Mouse (Mus musculus) splenic B cell, adult 2 months (primary cell): Measurements from ENCODE around the gene Cfap74.
"Not testable (repeated sequence)": the region's sequence is repeated elsewhere in the genome, so short reads cannot be mapped to it uniquely, and the experiment has no call there.

ENCODE experiments used
- DNase-seq: peaks from one replicate; pipeline ENCODE4 v3.0.0-alpha.2; 2011; ENCODE audit warnings: low read depth, low spot score
- H3K27me3 ChIP-seq: 2 replicates; pipeline ENCODE4 v1.6.1; 2012; ENCODE audit warnings: mild to moderate bottlenecking, low read length, moderate library complexity, mixed read lengths; ENCODE audit not compliant: control insufficient read depth, poor library complexity, insufficient read depth, severe bottlenecking
- H3K36me3 ChIP-seq: 2 replicates; pipeline ENCODE4 v1.6.1; 2012; ENCODE audit warnings: mild to moderate bottlenecking, low read length, moderate library complexity, mixed read lengths; ENCODE audit not compliant: control insufficient read depth, poor library complexity, insufficient read depth, severe bottlenecking

The Cfap74 gene

DNA sequence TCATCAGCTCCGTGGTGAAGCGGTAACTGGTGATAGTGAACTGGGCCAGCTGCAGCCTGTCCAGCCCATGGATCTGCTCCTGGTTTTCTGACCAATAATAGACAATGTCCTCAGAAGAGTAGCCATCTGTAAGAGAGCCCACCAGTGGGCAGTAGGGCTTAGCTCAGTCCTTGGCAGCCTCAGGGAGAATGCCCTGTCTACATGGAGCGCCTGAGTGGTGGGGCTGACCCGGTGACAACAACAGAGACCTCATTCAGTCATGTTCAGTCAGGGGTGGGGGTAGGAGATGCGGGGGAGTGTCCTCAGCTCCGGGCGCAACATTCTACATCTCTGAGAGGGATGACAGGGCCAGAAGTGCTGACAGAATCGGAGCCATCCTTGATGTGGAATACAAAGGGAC lies 21.8 kb upstream of the Cfap74 start:
- Histone ChIP-seq H3K27me3 (no peaks in the 10 kb centered on the region), H3K36me3 (no peaks in the 10 kb centered on the region)
- DNase-seq, result no peak

DNA sequence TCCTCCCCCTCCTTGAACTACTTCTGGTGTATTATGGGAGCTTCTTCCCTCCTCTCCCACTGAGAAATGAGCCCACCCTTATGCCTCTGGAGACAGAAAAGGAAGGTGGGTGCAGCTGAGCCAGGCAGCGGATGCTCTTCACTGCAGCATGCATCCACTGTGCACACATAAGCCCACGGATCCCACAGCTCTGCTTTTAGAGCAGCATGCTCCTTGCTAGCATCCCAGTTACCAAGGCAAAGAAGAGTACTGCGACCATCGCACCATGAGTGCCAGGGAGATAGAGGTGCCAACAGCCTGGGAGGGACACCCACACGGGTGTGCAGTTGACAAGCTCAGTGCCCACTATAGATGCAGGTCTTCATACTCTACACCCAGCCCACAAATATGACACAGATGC lies 13.5 kb upstream of the Cfap74 start:
- no peaks in the 10 kb centered on the region for H3K36me3 ChIP-seq
- H3K27me3 ChIP-seq, result no peaks in the 10 kb centered on the region
- no peak for DNase-seq

DNA sequence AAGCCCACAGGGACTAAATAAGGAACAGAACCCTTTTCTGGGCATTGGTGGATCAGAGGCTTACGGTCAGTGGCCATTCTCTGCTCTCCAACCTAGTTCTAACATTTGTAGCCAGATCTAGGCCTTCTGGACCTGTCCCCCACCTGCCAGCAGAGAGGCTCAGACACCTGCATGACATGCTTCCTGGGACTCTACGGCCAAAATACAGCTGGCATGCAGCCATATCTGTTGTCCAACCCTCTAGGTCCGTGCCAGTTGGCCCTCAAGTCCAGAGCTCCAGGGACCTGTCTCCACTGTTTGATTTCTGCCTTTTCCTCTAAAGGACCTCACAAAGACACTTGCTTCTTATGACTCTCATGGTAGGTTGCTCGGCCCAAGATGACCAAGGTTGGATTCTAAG lies 12.2 kb upstream of the Cfap74 start:
- DNase-seq, result no peak
- H3K27me3 ChIP-seq, result no peaks in the 10 kb centered on the region
- H3K36me3 ChIP-seq, result no peaks in the 10 kb centered on the region

DNA sequence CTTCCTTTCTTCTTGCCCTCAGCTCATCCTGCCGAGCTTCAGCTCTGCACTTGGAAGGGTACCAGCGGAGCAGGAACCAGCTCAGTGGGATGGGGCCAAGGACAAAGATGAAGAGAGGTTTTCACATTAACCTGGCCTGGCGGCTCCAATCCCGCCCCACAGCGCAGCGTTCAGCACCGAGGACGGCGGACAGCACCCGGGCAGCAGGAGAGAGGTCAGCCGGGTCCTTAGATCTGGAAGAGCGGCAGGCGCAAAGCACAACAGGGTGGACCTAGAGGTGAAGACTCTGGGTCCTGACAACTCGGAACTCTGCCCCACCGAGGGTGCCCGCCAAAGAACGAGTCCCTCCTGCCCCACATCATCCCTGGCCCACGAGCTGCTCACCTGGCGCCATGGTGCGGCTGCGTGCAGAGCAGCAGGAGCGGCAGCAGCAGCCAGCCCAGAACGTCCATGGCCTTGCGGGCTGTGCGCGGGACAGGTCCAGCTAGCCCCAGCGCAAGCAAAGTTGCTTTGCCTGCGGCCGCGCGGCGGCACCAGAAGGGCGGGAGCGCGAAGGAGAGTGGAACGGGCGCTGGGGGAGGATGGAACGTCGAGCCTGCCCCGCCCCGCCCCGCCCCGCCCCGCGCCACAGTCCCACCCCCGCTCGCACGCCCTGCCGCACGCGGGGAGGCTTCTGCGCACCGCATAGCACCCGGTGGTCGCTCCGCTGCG lies 11.3 kb upstream of the Cfap74 start, which contains the start of gene Gabrd:
Gene Gabrd, minus strand, starts transcription at position 602 of the 711 bp plus-strand sequence.
- no peaks in the 10 kb centered on the region for H3K36me3 ChIP-seq
- no peaks in the 10 kb centered on the region for H3K27me3 ChIP-seq
- no peak for DNase-seq

DNA sequence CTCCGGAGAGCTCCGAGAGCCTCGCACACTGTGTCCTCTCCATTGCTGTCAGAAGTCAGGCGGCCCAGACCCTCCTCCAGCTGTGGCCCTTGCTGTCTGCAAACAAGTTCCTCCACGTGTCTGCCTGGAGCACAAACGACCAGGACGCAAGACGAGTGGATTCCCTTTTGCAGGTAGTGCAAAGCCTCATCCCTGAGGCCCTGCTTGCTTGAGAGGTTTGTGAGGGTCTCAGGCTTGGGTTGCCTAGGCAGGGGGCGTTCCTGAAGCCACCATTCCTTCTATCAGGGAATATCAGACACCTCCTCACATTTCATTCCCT lies 10.8 kb upstream of the Cfap74 start:
- Histone ChIP-seq H3K27me3 (no peaks in the 10 kb centered on the region), H3K36me3 (no peaks in the 10 kb centered on the region)
- DNase-seq, result no peak

DNA sequence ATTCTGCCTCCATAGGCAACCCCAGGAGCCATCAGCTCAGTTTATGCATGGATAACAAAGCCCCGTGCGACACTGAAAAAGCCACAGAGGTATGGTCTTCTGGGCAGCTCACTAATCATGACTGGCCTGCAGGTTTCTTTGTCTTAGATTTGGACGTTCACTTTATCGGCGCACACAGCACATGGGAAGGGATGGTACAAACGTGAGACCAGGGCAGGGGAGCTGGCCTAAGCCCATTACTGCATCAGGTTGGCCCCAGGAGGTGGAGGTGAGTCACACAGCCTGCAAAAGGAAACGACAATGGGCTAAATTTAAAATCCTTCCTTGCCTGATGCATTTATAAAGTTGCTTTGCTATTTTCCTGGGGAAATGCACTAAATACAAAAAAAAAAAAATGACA lies 7.9 kb upstream of the Cfap74 start:
- DNase-seq, result no peak
- Histone ChIP-seq H3K27me3 (no peaks in the 10 kb centered on the region), H3K36me3 (no peaks in the 10 kb centered on the region)

DNA sequence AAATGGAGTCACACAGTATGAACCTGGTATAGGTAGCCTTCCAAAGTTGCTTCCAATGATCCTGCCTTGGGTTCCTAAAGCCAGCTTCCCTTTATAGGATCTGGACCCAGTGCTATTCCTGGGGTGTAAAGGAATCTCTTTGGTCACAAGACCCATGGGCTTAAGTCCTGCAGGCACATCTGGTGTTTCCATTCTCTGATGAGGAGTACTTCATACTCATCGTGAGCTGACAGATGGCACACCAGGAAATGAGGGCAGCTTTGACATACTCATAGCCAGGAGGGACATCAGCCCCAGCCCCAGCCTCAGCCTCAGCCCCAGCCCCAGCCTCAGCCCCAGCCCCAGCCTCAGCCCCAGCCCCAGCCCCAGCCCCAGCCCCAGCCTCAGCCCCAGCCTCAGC lies 6.5 kb upstream of the Cfap74 start:
- no peak for DNase-seq
- Histone ChIP-seq H3K36me3 (no peaks in the 10 kb centered on the region), H3K27me3 (no peaks in the 10 kb centered on the region)

DNA sequence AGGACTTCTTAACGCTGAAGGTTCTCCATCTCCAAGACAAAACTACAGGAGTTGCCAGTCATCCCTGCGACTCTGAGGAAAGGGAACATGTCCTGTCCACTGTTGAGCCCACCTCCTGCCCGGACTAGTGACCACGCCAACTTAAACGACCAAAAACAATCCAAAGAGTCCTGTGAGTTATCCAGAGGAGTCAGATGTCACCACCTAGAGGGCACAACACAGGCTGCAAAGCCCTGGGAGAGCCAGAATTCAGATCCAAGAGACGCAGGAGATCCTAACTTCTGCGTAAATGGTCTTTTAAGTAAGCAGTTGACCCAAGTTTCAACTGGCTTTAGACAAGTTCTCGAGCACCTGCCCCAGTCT lies 314 bp upstream of the Cfap74 start:
- H3K27me3 ChIP-seq, result no peaks in the 10 kb centered on the region
- H3K36me3 ChIP-seq, result no peaks in the 10 kb centered on the region
- DNase-seq, result no peak

DNA sequence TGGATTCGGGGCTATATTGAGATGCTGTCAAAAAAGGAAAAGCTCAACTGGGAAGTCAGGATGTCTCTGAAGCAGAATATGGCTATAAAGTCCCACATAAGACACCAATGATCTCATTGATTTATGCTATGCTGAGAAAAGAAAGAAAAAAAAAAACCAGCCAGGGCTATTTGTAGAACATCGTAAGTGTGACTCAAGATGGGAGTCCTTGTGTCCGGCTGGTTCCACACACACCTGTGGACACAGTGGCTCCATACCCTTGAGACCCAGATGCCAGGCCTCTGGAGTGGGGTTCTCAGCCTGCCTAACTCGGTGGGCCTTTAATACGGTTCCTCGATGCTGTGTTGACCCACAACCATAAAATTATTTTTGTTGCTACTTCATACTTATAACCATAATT lies 3.1 kb downstream of the Cfap74 start:
- Histone ChIP-seq H3K27me3 (no peaks in the 10 kb centered on the region), H3K36me3 (no peaks in the 10 kb centered on the region)
- DNase-seq, result no peak

DNA sequence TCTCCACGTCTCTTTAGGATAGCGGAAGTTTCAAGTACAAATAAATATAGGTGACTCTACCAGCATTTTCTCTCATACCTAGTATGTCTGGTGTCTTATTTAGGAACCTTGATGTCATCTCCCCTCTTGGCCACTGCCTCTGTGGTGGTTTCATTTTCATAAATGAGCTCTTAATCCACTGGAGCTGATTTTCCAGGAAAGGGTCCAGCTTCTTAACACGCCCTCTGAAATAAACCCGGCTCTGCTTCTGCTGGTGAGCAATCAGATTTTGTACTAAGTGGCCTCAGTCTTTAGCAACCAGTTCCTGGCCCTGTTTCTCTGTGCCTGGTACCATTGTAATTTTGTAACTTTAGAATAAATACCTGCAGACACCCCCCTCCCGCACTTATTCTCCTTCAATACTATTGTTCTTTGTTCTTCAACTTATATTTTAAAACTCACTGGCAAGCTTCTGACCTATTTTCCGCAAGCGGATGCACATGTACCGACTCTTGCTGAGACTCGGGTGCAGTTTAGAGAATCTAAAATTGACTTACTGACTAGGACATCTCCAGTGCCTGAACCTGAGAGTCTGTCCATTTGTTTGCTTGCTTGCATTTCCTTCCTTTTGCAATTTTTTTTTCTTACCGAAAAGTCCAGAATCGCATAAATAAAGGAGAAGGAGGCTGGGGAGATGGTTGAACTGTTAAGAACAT lies 4.8 kb downstream of the Cfap74 start:
- no peaks in the 10 kb centered on the region for H3K36me3 ChIP-seq
- DNase-seq, result no peak
- no peaks in the 10 kb centered on the region for H3K27me3 ChIP-seq

DNA sequence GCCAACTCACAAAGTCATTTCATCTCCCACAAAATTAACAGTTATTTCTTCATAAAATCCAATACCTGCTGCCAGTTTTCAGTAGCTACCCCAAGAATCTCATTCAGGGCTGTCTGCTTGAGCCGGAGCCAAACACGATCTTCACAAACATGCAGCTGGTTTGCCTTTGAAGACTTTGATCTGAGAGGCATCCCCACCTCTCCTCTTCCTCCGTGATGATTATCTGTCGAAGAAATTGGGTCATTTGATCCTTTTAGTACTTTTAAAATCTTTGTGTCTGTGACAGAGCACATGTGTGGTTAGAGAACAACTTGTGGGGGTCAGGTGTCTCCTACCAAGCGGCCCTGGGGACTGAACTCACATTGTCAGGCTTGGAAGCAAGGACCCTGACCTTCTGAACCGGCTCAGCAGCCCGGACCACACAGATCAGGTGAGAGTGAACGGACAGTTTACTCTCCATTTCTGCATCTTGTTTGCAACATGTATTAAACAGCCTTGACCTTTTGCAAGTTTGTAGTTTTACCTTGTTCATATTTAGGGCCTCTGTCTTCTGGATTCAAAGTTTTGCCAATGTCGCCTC lies 5.8 kb downstream of the Cfap74 start:
- DNase-seq, result no peak
- Histone ChIP-seq H3K27me3 (no peaks in the 10 kb centered on the region), H3K36me3 (no peaks in the 10 kb centered on the region)

DNA sequence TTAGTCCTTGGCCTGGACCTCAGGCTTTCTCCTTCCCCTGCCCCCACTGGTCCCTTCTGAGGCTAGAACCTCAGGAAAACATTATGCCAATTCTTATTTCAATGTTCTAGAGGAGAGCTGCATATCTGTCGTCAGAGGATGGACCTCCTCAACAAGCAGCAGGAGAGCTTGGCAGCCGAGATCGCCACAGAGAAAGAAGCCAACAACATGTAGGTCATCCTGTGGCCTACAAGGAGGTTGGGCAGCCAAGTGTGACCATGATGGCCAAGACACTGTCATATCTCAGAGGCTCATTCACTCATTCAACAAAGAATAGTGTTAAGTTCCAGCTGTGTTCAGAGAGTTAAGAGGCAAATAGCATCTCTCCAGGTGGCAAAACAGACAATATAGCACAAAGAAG lies 11.1 kb downstream of the Cfap74 start:
- Histone ChIP-seq H3K36me3 (no peaks in the 10 kb centered on the region), H3K27me3 (no peaks in the 10 kb centered on the region)
- DNase-seq, result no peak

DNA sequence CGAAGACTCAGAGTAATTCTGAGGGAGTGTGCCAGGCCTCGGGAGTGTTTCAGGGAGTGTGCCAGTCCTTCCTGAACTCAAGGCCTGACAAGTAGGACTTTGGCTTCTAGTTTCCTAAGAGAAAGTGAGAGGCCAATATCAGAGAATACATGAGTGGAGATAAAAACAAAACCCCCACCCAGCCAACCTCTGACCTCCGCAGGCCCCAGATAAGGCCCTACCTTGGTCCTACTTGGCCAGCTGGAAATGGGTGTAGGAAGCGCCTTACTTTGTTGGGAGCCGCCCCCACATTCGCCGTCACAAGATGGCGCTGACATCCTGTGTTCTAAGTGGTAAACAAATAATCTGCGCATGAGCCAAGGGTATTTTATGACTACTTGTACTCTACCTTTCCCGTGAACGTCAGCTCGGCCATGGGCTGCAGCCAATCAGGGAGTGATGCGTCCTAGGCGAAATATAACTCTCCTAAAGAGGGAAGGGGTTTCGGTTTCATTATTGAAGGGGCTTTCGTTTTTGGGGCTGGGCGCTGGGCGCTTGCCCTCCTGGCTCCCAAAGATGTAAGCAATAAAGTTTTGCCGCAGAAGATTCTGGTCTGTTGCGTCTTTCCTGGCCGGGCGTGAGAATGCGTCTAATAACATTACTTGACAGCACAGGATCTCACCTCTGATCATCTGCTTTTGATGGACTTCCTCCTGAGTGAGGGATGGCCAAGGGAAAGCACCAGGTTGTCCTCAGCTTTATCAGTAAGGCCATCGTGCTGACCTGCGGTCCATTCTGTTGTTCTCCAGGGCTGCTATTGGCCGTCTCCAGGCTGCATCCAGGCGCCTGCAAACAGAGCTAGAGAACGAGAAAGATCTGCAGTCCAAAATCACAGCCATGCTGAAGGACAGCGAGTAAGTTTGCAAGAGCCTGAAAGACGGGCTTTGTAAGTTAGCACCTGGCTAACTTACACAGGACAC lies 12.7 kb downstream of the Cfap74 start:
- H3K27me3 ChIP-seq, H3K36me3 ChIP-seq: not testable (repeated sequence)
- DNase-seq, result peak; percentile 13

DNA sequence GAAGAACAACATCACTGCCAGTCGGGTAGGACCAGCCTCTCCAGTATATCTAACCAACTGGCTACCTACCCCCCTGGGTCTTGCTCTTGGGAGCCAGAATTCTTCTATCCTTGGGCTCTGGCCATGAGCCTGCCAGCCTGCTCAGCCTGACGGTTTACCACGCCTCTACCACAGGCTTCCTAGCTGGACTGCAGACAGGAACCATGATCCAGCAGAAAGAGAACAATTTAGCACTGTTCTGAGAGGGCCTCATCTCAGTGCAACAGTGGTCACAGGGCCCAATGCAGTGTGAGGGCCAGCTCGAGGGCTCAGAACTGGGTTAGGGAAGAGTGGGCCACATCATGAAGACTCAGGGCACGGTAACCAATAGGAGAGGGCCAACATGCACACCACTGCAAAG lies 15.0 kb downstream of the Cfap74 start:
- no peaks in the 10 kb centered on the region for H3K27me3 ChIP-seq
- no peaks in the 10 kb centered on the region for H3K36me3 ChIP-seq
- DNase-seq, result no peak

DNA sequence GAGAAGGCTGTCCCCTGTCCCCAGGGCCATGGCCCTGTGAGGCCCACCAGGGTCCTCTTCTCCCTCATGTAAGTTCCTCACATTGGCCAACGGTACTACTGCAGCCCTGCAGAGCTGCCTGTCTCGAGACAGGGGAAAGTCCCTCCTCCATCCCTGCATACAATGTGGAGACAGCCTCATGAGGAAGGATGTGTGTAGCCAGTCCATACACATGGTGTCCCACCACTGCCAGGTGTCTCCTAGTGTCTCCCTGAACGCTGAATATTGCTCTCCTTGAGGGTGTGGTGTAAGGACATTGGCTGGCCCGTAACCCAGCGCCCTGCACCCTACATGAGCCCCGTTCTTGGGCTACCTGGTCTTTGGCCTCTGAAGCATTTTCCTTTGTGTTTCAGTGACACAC lies 17.3 kb downstream of the Cfap74 start:
- DNase-seq, result no peak
- no peaks in the 10 kb centered on the region for H3K36me3 ChIP-seq
- no peaks in the 10 kb centered on the region for H3K27me3 ChIP-seq
